Mouse (Mus musculus): Measurements from ENCODE around the gene Fbxo21.

Gene Fbxo21

GRCm38 (mm10) chr5:118047091-118047757 lies 70.7 kb downstream of the Fbxo21 start:
- no peak for DNase-seq (ENCODE audit: low read depth)

GRCm38 (mm10) chr5:118048412-118048811 lies 71.9 kb downstream of the Fbxo21 start:
- DNase-seq (ENCODE audit: low read depth), result no peak

DNA sequence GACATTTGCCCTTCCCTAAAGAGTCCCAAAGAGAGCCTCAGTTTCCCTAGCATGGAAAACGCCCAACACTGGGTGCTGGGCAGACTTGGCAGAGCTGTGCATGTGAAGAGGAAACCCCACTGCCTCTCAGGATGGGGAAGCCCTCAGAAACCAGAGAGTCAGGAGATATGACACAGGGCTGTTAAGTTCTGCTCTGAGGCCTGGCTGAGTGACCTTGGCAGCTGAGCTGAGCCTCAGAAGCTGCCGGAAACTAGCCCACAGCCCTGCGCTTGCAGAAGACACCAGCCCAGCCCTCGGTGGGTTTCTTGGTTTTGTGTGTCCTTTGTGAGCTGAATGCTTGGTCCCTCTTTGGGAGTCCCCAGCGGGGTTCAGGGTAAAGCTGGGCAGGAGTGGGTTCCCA lies 72.4 kb downstream of the Fbxo21 start:
- no peak for DNase-seq (ENCODE audit: low read depth)

- no peak for DNase-seq (ENCODE audit: low read depth)
Observed at GRCm38 (mm10) chr5:118050743-118051142, 74.2 kb downstream of the Fbxo21 start.

DNA sequence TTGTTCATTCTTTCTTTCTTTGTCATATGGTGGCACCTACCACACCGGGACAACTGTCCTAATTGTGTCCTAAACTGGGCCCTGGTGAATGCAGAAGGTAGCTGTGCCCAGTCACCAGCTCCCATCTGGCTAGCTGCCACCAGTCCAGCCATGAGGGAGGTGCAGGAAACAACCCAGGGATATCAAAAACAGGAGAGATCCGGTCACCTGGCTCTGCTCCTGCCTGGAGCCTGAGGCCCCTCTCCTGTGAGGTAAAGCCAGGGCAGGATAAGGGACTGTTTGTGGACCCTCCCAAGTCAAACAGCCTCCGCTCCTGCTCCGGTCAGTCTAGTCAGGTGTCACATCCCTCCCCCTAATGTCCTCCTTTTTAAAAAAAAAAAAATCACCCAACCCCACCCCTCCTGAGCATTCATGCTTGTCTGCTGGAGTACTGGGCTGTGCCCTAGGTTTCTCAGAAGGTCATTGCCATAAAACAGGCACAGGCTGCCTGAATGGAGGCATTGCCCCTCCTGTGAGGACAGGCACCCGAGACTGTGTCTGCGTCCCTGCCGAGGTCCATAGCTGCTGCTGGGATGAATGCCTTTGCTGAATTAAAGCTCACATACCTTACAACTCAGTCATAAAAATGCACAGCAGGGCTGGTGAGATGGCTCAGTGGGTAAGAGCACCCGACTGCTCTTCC lies 75.6 kb downstream of the Fbxo21 start:
- DNase-seq (ENCODE audit: low read depth), result no peak

GRCm38 (mm10) chr5:118053205-118053604 lies 76.7 kb downstream of the Fbxo21 start:
- no peak for DNase-seq (ENCODE audit: low read depth)

- DNase-seq (ENCODE audit: low read depth), result no peak
Observed at GRCm38 (mm10) chr5:118057508-118058111, 81.1 kb downstream of the Fbxo21 start.

DNA sequence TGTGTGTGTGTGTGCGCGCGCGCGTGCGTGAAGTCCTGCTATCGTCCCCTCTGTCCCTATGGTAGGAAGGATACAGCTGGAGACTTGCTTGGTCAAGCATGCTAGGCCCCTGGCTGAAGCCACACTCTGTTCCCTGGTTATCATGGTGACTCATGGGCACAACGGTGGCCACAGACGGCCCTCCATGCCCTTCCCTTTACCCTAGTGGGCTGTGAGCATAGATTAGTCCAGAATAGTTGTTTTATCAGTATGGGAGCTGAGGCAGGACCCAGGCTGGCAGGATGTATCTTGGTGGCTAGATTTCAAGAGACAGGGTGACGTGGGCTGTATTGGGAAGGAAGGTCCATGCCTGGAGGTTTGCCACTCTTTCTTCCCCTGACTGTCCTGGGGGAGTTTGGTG lies 82.3 kb downstream of the Fbxo21 start:
- DNase-seq (ENCODE audit: low read depth), result no peak

GRCm38 (mm10) chr5:118059646-118060045 lies 83.1 kb downstream of the Fbxo21 start:
- no peak for DNase-seq (ENCODE audit: low read depth)
